Mouse (Mus musculus) spleen, adult 12 weeks (tissue): ENCODE data around the gene Rere.

Source experiments
- DNase-seq: peaks from one replicate; pipeline ENCODE4 v3.0.0; 2022; ENCODE audit warnings: low spot score

The Rere gene

DNA sequence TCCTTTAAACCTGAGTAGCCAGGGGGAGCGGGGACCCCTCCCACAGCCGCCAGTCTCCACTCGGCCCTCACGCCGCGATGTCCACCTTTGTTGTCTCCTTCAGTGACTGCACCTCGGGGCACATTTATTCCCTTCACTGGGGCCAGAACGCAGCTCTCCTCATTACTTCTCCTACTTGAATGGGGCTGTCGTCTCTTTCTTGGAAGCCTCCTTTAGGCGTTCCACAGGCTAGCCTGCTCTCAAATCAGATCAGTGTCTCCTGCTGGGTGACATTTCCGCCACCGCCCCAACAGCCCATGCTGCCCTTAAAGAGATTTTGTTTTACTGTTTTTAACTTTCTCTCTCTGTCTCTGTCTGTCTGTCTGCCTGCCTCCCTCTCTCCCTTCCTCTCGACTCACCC is 380.4 kb downstream of the Rere start:
- DNase-seq, result no peak

- DNase-seq, result no peak
Measured at GRCm38 (mm10) chr4:150663192-150663591, 381.7 kb downstream of the Rere start.

GRCm38 (mm10) chr4:150664726-150665125 is 383.3 kb downstream of the Rere start:
- no peak for DNase-seq

DNA sequence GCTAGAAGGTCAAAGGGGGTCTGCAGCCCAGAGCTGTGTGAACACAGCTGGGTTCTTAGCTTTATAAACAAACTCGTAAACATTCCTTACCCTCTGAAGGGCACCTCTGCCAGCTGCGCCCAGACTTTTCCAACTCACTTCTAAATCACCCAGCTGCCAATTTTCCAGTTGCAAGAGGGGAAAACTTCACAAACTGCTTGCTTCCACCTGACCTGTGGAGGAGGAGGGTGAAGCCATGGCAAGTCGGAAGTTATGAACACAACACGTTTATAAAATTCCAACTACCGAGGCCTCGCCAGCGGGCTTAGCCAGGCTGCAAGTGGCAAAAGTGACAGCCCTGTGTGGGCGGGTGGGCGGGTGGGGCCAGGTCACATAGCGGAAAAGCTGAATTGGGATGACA is 384.4 kb downstream of the Rere start:
- no peak for DNase-seq
